Mouse (Mus musculus) bone marrow, adult 2 months (tissue): Measurements from ENCODE around the gene Prmt9. TPM values are rescaled to one million over a fixed set of nuclear protein-coding genes. Genes with fewer than 3 reads are reported as not detected.

Experiments
- H3K27ac ChIP-seq: fragments of 200-500 bp; 2 replicates; pipeline ENCODE4 v1.5.1; 2012; ENCODE audit warnings: low read depth, mild to moderate bottlenecking, control low read depth, inconsistent platforms, low read length; ENCODE audit not compliant: control insufficient read depth, poor library complexity, insufficient read depth
- H3K4me1 ChIP-seq: fragments of 200-500 bp; 2 replicates; pipeline ENCODE4 v1.6.1; 2011; ENCODE audit warnings: low read length; ENCODE audit not compliant: control insufficient read depth, insufficient read depth
- H3K4me3 ChIP-seq: fragments of 200-500 bp; replicated peaks from 2 replicates; pipeline ENCODE3; 2011; ENCODE audit warnings: mild to moderate bottlenecking, low read depth, low read length, control low read depth; ENCODE audit not compliant: control insufficient read depth
- CTCF ChIP-seq: fragments of 200-500 bp; IDR thresholded peaks from 2 replicates; pipeline ENCODE4 v1.5.1; 2011; ENCODE audit warnings: low read length, control low read depth; ENCODE audit not compliant: control insufficient read depth, insufficient read depth
- POLR2A ChIP-seq: fragments of 200-500 bp; IDR thresholded peaks from 2 replicates; pipeline ENCODE4 v1.6.1; 2011; ENCODE audit warnings: low read depth, mild to moderate bottlenecking, control low read depth, low read length, borderline replicate concordance; ENCODE audit not compliant: control insufficient read depth
- WGBS: fragments of 180-500 bp; shearing (Covaris S2); methylation state at CpG from one replicate; pipeline ENCODE4 v1.1.7; 2018; 5-methylcytosine and 5-hydroxymethylcytosine counted together
- polyA plus RNA-seq: library from polyadenylated mRNA; stranded (reverse); fragments of >200 nt; gene quantifications from 2 replicates; pipeline ENCODE4 v1.2.4, GENCODE M21; 2011; ENCODE audit warnings: low replicate concordance; ENCODE audit not compliant: missing spikeins, insufficient read depth, insufficient read length

Prmt9 gene
- polyA plus RNA-seq = 5.3 and 15.1 TPM in 2 replicates

GRCm38 (mm10) chr8:77549121-77549706 is at the start of gene Prmt9:
Gene Prmt9, plus strand, starts transcription at chr8:77549397.
- H3K4me1 ChIP-seq = no peaks in the 10 kb centered on the region; the same call in 1 of the 2 replicates
- TF ChIP-seq CTCF (no peak), POLR2A (peak; percentile 85; the same call in 1 of the 2 replicates)
- WGBS = 5% methylated on average over 42 of the region's 42 CpGs
- H3K4me3 ChIP-seq = peak within 1 kb of the TSS; percentile 85
- H3K27ac ChIP-seq = peak within 1 kb of the TSS; percentile 90

GRCm38 (mm10) chr8:77500264-77500663 is 48.9 kb upstream of the Prmt9 start:
- 91% methylated on average over 3 of the region's 3 CpGs for WGBS
- Histone ChIP-seq H3K4me3 (no peak overlapping the region), H3K27ac (no peak overlapping the region), H3K4me1 (peaks cover 1% of the 10 kb centered on the region; the same call in 1 of the 2 replicates)
- TF ChIP-seq POLR2A (no peak), CTCF (no peak)

- Histone ChIP-seq H3K27ac (no peak overlapping the region), H3K4me1 (peaks cover 1% of the 10 kb centered on the region; the same call in 1 of the 2 replicates), H3K4me3 (no peak overlapping the region)
- TF ChIP-seq POLR2A (no peak), CTCF (no peak)
- 78% methylated on average over 8 of the region's 8 CpGs for WGBS
Measured at GRCm38 (mm10) chr8:77501131-77501530, 48.1 kb upstream of the Prmt9 start.

- Histone ChIP-seq H3K4me1 (peaks cover 1% of the 10 kb centered on the region; the same call in 1 of the 2 replicates), H3K4me3 (no peak overlapping the region), H3K27ac (no peak overlapping the region)
- TF ChIP-seq CTCF (no peak), POLR2A (no peak)
- 82% methylated on average over 6 of the region's 6 CpGs for WGBS
Measured at GRCm38 (mm10) chr8:77502547-77502946, 46.6 kb upstream of the Prmt9 start.

- 69% methylated on average over 7 of the region's 7 CpGs for WGBS
- Histone ChIP-seq H3K4me1 (peaks cover 4% of the 10 kb centered on the region), H3K4me3 (no peak overlapping the region), H3K27ac (no peak overlapping the region)
- TF ChIP-seq POLR2A = no peak
- TF ChIP-seq CTCF = no peak
Measured at GRCm38 (mm10) chr8:77506539-77506938, 42.7 kb upstream of the Prmt9 start.

- no peak for TF ChIP-seq POLR2A
- no peak for TF ChIP-seq CTCF
- H3K27ac ChIP-seq = no peak overlapping the region
- 80% methylated on average over 10 of the region's 10 CpGs for WGBS
- peaks cover 4% of the 10 kb centered on the region for H3K4me1 ChIP-seq
- H3K4me3 ChIP-seq = no peak overlapping the region
Measured at GRCm38 (mm10) chr8:77507510-77508035, 41.6 kb upstream of the Prmt9 start.

GRCm38 (mm10) chr8:77509044-77509443 is 40.2 kb upstream of the Prmt9 start:
- TF ChIP-seq POLR2A (no peak), CTCF (no peak)
- Histone ChIP-seq H3K4me1 (peaks cover 4% of the 10 kb centered on the region), H3K27ac (no peak overlapping the region), H3K4me3 (no peak overlapping the region)
- 15% methylated on average over 7 of the region's 7 CpGs for WGBS

- no peak for TF ChIP-seq POLR2A
- no peak for TF ChIP-seq CTCF
- Histone ChIP-seq H3K4me1 (peaks cover 3% of the 10 kb centered on the region), H3K4me3 (no peak overlapping the region), H3K27ac (no peak overlapping the region)
- 77% methylated on average over 3 of the region's 3 CpGs for WGBS
Measured at GRCm38 (mm10) chr8:77510426-77510825, 38.8 kb upstream of the Prmt9 start.
